Comparison of ENCODE assay signal across 34 mouse cellular contexts in the genomic region with DNA sequence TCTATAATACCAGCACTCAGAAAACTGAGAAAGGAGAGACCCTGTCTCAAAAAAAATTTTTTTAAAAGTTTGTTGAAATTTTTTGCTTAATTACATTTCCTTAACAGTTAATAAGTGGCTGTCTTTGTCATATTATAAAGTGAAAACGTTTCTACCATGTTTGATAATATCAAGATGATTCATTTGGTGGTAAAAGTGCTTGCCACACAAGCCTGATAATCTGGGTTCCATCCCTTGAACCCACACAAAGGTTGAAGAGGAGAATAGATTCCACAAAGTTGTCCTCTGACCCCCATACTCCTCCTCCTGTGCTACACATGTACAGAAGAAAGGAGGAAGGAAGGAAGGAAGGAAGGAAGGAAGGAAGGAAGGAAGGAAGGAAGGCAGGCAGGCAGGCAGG. TPM values are rescaled to one million over a fixed set of nuclear protein-coding genes. Genes with fewer than 3 reads are reported as not detected.
"Had no signal": no experiment of that assay in that cellular context is flagged by ENCODE, and none has a peak within 500 bp of the region (broad histone marks: within the 10 kb centered on the region; RNA-seq: fewer than 3 reads in every experiment).

No protein-coding gene starts in this region.

- H3K9ac ChIP-seq: limb, embryonic 12.5 days; limb, embryonic 13.5 days; limb, embryonic 15.5 days; liver, embryonic 12.5 days; liver, embryonic 13.5 days; liver, embryonic 14.5 days; liver, embryonic 15.5 days; liver, postnatal 0 days; lung, embryonic 14.5 days; lung, embryonic 15.5 days; midbrain, embryonic 12.5 days; midbrain, embryonic 13.5 days; midbrain, embryonic 15.5 days; neural tube, embryonic 12.5 days had no signal

- H3K9me3 ChIP-seq: limb, embryonic 10.5 days; limb, embryonic 12.5 days; limb, embryonic 13.5 days; limb, embryonic 15.5 days; liver, embryonic 12.5 days; liver, embryonic 13.5 days; liver, embryonic 15.5 days; lung, embryonic 15.5 days; megakaryocyte, embryonic 14.5 days; midbrain, embryonic 10.5 days; midbrain, embryonic 12.5 days; midbrain, embryonic 13.5 days; midbrain, embryonic 15.5 days; neural tube, embryonic 12.5 days had no signal

- H3K27me3 ChIP-seq: limb, embryonic 12.5 days; limb, embryonic 13.5 days; limb, embryonic 15.5 days; liver, embryonic 12.5 days; liver, embryonic 13.5 days; liver, embryonic 15.5 days; lung, embryonic 15.5 days; megakaryocyte, embryonic 14.5 days; midbrain, embryonic 12.5 days; midbrain, embryonic 13.5 days; midbrain, embryonic 15.5 days; neural tube, embryonic 12.5 days had no signal

- H3K4me2 ChIP-seq: limb, embryonic 12.5 days; limb, embryonic 13.5 days; limb, embryonic 15.5 days; liver, embryonic 11.5 days; liver, embryonic 12.5 days; liver, embryonic 13.5 days; liver, embryonic 15.5 days; lung, embryonic 14.5 days; lung, embryonic 15.5 days; midbrain, embryonic 11.5 days; midbrain, embryonic 12.5 days; midbrain, embryonic 13.5 days; midbrain, embryonic 15.5 days; neural tube, embryonic 12.5 days had no signal

- ATAC-seq: liver, embryonic 12.5 days; liver, postnatal 0 days; lung, postnatal 0 days; midbrain, embryonic 13.5 days; midbrain, embryonic 15.5 days; midbrain, embryonic 16.5 days had no signal

- H3K4me3 ChIP-seq: limb, embryonic 10.5 days; limb, embryonic 12.5 days; limb, embryonic 13.5 days; limb, embryonic 15.5 days; liver, embryonic 12.5 days; liver, embryonic 13.5 days; liver, embryonic 15.5 days; lung, embryonic 15.5 days; megakaryocyte, embryonic 14.5 days; midbrain, embryonic 10.5 days; midbrain, embryonic 12.5 days; midbrain, embryonic 13.5 days; midbrain, embryonic 15.5 days; myocyte; neural tube, embryonic 12.5 days had no signal

- H3K27ac ChIP-seq: limb, embryonic 10.5 days; limb, embryonic 12.5 days; limb, embryonic 13.5 days; limb, embryonic 15.5 days; liver, embryonic 12.5 days; liver, embryonic 13.5 days; liver, embryonic 14.5 days; liver, embryonic 15.5 days; lung, embryonic 15.5 days; macrophage; midbrain, embryonic 10.5 days; midbrain, embryonic 12.5 days; midbrain, embryonic 13.5 days; midbrain, embryonic 15.5 days; neural tube, embryonic 12.5 days had no signal

- H3K36me3 ChIP-seq: midbrain, embryonic 15.5 days; neural tube, embryonic 12.5 days had no signal

- DNase-seq: left cerebral cortex, postnatal 4 days; liver; liver, embryonic 13.5 days; liver, postnatal 0 days; lung, adult 18-20 months; lung, adult 2 months; lung, embryonic 14.5 days; lung, postnatal 10 days; lung, postnatal 14 days; lung, postnatal 36 days; lung, postnatal 4 days; midbrain, embryonic 14.5 days had no signal

- H3K4me1 ChIP-seq: limb, embryonic 10.5 days; limb, embryonic 12.5 days; limb, embryonic 13.5 days; midbrain, embryonic 10.5 days; midbrain, embryonic 12.5 days; neural tube, embryonic 12.5 days had no signal

RNA-seq across cellular contexts. Expression of a gene that starts 42.2 kb away (rescaled TPM):
- total RNA-seq: megakaryocyte progenitor cell, adult 5-6 weeks; megakaryocyte-erythroid progenitor cell, adult 5-6 weeks had no signal
- polyA plus RNA-seq: macrophage had no signal
